In the genomic region with DNA sequence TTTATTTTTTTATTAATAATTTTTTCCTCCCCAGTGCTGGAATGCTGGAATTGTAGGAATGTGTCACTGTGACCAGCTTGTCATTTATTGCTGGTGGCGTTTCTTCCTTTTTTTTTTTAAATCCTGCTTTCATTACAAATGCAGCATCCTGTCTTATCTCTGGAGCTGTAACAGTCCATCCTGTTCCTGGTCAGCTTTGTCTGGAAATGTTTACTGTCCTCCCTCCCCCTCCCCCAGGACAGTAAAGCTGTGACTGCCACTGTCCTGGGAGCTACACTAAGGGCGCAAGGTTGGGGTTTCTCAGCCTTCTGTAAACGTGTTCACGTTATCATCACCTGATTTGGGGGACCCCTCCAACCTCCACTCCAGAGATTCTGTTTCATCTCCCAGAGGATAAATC, we compare ENCODE assay signal across 12 mouse cellular contexts.
"Had no signal": no experiment of that assay in that cellular context is flagged by ENCODE, and none has a peak within 500 bp of the region (broad histone marks: within the 10 kb centered on the region; RNA-seq: fewer than 3 reads in every experiment).

No protein-coding gene starts in this region.

- H3K4me1 ChIP-seq: neural tube, embryonic 15.5 days had no signal

- H3K4me2 ChIP-seq: kidney, embryonic 15.5 days; liver, embryonic 12.5 days; neural tube, embryonic 15.5 days had no signal

- H3K9ac ChIP-seq: kidney, embryonic 15.5 days; liver, embryonic 12.5 days; neural tube, embryonic 15.5 days had no signal

- H3K36me3 ChIP-seq: kidney, embryonic 15.5 days; limb, embryonic 10.5 days; liver, embryonic 12.5 days; midbrain, embryonic 10.5 days; neural tube, embryonic 15.5 days had no signal

- H3K9me3 ChIP-seq: kidney, embryonic 15.5 days; limb, embryonic 10.5 days; liver, embryonic 12.5 days; midbrain, embryonic 10.5 days; neural tube, embryonic 15.5 days had no signal

- H3K27me3 ChIP-seq: kidney, embryonic 15.5 days; liver, embryonic 12.5 days; neural tube, embryonic 15.5 days had no signal

- H3K27ac ChIP-seq: kidney, embryonic 15.5 days; limb, embryonic 10.5 days; liver, embryonic 12.5 days; midbrain, embryonic 10.5 days; neural tube, embryonic 15.5 days had no signal

- H3K4me3 ChIP-seq: kidney, embryonic 15.5 days; limb, embryonic 10.5 days; liver, embryonic 12.5 days; midbrain, embryonic 10.5 days; myocyte; neural tube, embryonic 15.5 days had no signal

- DNase-seq: kidney, postnatal 14 days; midbrain, embryonic 14.5 days; right cerebral cortex, adult 18-20 months; right cerebral cortex, postnatal 25 days; thymus, adult 18-20 months; thymus, postnatal 14 days had no signal

- ATAC-seq: liver, embryonic 12.5 days had no signal
